Mouse (Mus musculus): ENCODE data around the gene Nostrin.

GRCm38 (mm10) chr2:69116767-69117166 is 18.8 kb upstream of the Nostrin start:
- no peak for TF ChIP-seq CTCF (IDR thresholded peaks at IDR 0.05; ENCODE audit: low read depth)
- no peak for TF ChIP-seq EP300 (IDR thresholded peaks at IDR 0.05; ENCODE audit: low read depth)
